Mouse (Mus musculus) limb, embryonic 10.5 days (tissue): ENCODE data around the gene Doc2b. TPM values are rescaled to one million over a fixed set of nuclear protein-coding genes. Genes with fewer than 3 reads are reported as not detected.

ENCODE experiments used
- polyA plus RNA-seq: library from polyadenylated mRNA; unstranded; fragments of >200 nt; fragmentation: Nextera tagmentation; extraction: Ambion mirVana; gene quantifications from 2 replicates; pipeline ENCODE4 v1.2.1, GENCODE M21; 2016

Doc2b gene
- polyA plus RNA-seq, 1 experiment from 2014 or later: 0.20 TPM

Other genes with a start within 250 kb of the Doc2b start
- gene Pitpna, start 208.0 kb downstream of the Doc2b start, polyA plus RNA-seq: 60.9 and 68.8 TPM in 2 replicates
- 14.4 and 17.6 TPM in 2 replicates for gene Inpp5k, start 165.1 kb downstream of the Doc2b start, polyA plus RNA-seq
- 19.7 and 20.2 TPM in 2 replicates for gene Myo1c, start 145.5 kb downstream of the Doc2b start, polyA plus RNA-seq
- gene Crk, start 116.8 kb downstream of the Doc2b start, polyA plus RNA-seq: 105 and 123 TPM in 2 replicates
- gene Ywhae, start 63.2 kb downstream of the Doc2b start, polyA plus RNA-seq: 1,115 and 1,137 TPM in 2 replicates
- 1.2 and 2.4 TPM in 2 replicates for gene Rph3al, start 142.4 kb upstream of the Doc2b start, polyA plus RNA-seq
- gene 1700016K19Rik, start 203.9 kb upstream of the Doc2b start, polyA plus RNA-seq: 0.36 TPM in 1 of 2 replicates, not detected in the other
- gene Rflnb, start 231.7 kb upstream of the Doc2b start, polyA plus RNA-seq: 25.6 and 35.4 TPM in 2 replicates